Mouse (Mus musculus) adrenal gland, adult 8-10 months (tissue): ENCODE measurements at regions not wholly inside any gene's neighbourhood (a gene's known extent, or its start where the extent isn't known, plus 50 kb on each side); places are given as distances from the start of the nearest gene placed in this dataset.

Source experiments
- DNase-seq: peaks from one replicate; pipeline ENCODE4 v3.0.0; 2022

- no peak for DNase-seq
Observed at GRCm38 (mm10) chr4:124542696-124543095, 67.9 kb downstream of the 3100002H09Rik start.

DNA sequence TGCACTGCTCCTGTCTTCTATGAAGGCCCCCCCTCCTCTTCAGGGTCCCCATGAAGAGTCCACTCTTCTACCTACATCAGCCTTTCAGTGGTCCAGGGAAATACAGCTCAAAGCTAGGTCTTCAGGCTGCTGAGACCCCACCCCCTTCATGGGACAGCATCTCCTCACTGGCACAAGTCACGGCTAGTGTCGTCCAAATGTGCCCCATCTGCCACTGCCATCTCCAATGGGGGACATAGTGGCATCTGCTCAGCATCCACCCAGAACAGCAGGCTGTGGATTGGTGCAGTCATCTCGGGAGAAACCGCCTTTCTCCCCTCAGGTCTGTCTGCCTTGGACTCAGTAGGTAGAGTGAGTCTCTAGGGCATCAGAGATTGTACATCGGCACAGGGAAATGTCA is 72.1 kb downstream of the 3100002H09Rik start:
- DNase-seq: no peak

GRCm38 (mm10) chr4:124537681-124538080 is 72.9 kb downstream of the 3100002H09Rik start:
- no peak for DNase-seq

DNA sequence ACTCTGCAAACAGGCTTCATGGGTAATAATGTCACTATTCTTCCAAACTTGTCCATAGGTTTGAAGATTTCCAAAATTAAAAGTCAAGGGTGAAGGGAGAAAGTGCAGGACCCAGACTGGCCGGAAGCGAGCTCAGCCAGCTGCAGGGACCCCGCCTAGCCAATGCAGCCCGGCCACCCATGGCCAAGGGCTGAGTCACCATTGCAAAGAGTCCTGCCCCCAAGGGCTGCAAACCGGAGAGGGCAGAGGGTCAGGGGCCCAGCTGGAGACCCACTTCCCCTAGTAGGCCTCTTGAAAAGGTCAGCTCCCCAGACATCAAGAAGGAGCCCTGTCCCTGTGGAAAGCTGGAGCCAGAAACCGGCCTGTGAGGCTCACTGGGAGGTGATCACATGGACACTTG is 77.0 kb downstream of the 3100002H09Rik start:
- no peak for DNase-seq

GRCm38 (mm10) chr4:124530596-124530995 is 80.0 kb downstream of the 3100002H09Rik start:
- no peak for DNase-seq

DNA sequence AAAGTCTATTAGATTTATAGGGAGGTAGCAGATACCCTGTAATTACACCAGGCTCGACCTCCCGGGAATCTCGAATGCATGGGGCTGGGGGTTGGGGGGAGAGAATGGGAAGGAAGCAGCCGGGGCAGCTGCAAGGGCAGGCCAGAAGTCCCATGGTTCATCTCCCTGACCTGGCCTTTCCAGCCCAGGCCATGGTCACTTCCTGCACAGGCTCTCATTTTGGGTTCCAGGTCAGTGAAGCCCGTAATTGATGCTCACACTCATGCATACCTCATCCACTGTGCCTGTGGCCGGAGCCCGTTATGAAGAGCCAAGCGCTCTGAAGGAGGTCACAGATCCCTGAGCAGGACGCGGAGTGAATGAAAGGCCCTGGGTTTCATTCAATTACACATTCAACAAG is 83.8 kb downstream of the 3100002H09Rik start:
- DNase-seq: no peak

- no peak for DNase-seq
Observed at GRCm38 (mm10) chr4:124526362-124526761, 84.2 kb downstream of the 3100002H09Rik start.

DNA sequence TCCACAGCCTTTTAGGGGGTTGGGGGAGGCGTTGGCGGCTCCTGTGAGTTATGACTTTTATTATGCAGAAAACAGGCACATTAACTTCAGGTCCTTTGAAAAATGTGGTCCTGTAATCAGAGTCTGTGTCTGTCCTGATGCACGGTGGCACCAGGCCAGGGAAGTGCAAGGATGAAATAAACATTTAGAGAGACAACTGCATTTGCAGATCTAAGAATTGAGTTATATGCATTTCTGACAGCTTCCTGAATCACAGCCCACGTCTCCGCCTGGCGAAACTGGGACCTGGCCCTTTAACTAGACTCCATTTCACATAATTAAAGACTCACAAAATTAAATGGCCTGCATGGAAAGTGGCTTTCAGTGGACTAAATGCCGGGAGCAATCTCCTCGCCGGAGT is 90.3 kb downstream of the 3100002H09Rik start:
- peak; percentile 1 for DNase-seq

- DNase-seq: no peak
Observed at GRCm38 (mm10) chr4:124511761-124512160, 98.8 kb downstream of the 3100002H09Rik start.

GRCm38 (mm10) chr4:124510816-124511215 is 99.8 kb downstream of the 3100002H09Rik start:
- no peak for DNase-seq

- DNase-seq: no peak
Observed at GRCm38 (mm10) chr4:124509695-124510094, 100.9 kb downstream of the 3100002H09Rik start.

DNA sequence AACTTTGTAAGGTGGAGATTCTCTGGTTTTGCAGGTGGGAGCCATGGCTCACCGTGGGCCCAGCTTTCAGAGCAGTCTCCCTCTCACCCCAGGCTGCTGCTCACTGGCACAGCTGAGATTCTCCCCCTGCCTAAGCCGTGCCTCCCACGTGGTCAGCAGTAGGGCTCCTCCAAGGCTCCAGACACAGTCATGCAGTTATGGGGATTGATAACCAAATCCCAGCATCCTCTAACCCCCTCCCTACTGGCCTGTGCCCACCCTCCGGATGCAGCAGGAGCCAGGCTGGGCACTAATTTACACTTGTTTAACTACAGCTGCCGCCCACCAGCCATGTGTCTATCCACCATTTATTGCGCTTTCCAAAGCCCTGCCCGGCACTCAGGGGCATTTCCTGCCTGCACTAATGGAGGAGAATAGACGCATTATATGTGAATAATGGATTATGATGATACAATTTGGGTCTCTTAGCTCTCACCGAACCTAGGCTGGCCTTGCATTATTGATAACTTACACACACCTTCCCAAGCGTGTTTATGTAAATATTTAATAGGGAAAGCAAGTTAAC is 104.4 kb downstream of the 3100002H09Rik start:
- no peak for DNase-seq

GRCm38 (mm10) chr4:124501785-124502184 is 108.8 kb downstream of the 3100002H09Rik start:
- no peak for DNase-seq

- DNase-seq: no peak
Observed at GRCm38 (mm10) chr4:124498043-124498442, 112.6 kb downstream of the 3100002H09Rik start.

DNA sequence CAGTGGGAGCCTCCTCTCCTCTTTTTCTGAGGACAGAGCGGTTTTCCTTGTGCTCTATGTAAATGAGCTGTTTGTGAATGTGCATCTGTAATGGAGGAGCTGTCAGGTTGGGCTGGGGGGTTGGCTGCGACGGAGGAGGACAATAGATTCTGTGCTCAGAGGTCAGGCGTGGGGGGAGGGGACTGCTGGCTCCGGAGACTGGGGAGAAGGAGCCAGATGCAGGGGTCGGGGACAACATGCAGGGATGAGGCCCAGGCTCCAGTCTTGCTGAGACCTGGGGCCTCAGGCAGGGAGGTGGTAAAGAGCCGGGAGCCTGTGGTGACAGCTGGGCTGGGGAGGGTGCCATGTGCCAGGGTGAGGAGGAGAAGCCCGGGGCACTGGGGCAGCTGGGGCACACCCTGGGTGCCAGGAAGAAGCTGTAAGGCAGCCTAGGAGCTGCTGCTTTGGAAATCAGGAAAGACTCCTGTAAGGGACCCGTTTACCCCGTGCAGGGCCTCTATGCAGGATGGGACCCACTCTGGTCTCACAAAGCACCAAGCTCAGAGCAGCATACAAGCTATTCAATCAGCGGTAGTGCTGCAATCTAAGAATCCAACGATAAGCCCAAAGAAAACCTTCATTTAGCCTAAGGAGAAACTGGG is 124.5 kb downstream of the 3100002H09Rik start:
- DNase-seq: no peak

DNA sequence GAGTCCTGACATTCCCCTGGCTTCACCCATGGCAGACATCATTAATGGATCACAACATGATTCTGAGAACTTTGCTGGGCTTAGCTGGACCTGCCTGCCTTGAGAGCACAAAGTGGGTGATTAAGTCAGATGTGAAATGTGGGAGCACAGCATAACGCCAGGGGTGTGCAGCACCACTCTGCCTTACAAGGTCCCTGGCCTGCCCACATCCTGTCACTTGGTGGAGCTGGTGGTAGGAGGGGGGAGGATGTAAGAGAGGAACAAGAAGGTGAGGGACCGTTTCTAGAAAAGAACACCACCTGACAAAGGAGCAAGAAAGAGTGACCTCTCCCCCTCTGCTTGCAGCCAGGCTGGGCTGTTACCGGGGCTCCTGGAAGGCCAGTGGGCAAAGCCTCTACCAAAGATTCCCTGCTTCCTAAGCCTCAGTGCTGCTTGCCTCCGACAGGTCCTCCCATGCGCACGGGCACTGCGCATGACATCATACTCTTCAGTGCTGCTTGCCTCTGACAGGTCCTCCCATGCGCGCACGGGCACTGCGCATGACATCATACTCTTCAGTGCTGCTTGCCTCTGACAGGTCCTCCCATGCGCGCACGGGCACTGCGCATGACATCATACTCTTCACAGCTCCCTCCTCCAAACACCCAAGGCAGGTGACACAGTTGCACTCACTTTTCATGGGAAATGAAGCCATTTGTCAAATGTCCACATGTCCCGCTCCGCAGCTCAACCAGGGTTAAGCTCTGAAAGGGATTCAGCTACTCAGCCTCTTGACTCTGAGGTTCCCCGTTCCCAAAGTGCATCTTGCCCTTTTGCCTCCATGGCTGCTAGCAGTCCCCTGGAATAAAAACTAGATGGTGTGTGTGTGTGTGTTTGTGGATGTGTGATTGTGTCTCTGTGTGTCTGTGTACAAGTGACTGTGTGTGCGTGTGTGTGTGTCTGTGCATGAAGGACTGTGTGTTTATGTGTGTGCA is 125.7 kb downstream of the 3100002H09Rik start:
- no peak for DNase-seq

- no peak for DNase-seq
Observed at GRCm38 (mm10) chr4:124477870-124478301, 132.7 kb downstream of the 3100002H09Rik start.

DNA sequence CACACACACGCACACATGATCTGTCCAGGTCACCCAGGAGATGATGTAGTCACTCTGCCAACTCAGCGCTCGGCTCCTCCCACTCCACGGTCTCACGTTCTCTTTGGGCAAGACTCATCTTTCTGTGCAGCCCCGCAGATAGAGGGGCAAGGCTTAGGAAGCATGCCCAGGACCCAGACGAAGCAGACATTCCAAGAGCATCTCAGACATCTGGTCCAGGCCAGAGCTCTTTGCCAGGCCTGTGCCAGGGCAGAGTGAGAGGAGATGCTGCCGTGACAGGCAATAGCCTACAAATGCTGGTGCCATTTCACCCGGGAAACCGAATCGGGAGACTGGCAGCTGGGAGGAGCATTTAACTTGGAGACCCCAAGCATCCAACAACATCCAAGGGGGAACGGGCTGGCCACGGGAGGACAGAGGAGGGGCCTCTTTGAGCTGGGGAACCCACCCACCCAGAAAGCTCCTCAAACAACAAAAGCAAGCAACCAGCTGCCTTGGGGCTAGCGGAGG is 133.2 kb downstream of the 3100002H09Rik start:
- no peak for DNase-seq

DNA sequence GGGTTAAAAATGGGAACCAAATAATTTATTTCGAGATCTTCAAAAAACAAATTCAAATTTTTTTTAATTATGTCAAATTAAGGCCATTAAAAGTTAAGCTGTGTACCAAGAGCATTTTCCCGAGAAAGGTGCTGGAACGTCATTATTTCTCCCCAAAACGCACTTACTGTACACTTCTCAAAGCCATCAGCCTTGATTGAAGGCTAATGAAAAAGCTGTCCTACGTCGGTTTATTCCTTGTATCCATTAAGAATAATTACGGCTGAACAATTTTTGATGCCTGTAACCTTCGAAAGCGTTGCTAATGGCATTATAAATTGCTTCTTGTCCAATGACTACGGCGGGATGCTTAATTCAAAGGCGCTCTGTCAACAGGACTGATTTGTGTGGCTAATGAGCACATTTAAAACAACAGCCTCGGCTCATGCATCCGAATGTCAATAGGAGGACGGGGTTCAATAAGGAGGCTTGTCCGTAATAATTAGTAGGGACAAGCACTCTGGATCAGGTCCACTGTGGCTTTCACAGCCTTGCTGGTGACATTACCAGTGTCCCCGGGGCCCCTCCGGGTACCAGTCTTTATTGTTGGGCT is 145.3 kb downstream of the 3100002H09Rik start:
- no peak for DNase-seq

GRCm38 (mm10) chr4:124455511-124456338 is 154.9 kb downstream of the 3100002H09Rik start:
- DNase-seq: no peak

GRCm38 (mm10) chr4:124451131-124451530 is 159.5 kb downstream of the 3100002H09Rik start:
- no peak for DNase-seq

GRCm38 (mm10) chr4:124446615-124447014 is 164.0 kb downstream of the 3100002H09Rik start:
- DNase-seq: no peak
